Mouse (Mus musculus) neural tube, embryonic 14.5 days (tissue): ENCODE measurements around the gene Gria4. TPM values are rescaled to one million over a fixed set of nuclear protein-coding genes. Genes with fewer than 3 reads are reported as not detected.

Experiments used
- ATAC-seq: fragments of 200-750 bp; cut with Nextera tagmentation; 2 replicates; pipeline ENCODE4 v1.8.0; 2017; ENCODE audit warnings: low read depth, mild to moderate bottlenecking, moderate TSS enrichment, moderate library complexity
- H3K27ac ChIP-seq: fragments of 300-500 bp; sonication (generic); 2 replicates; pipeline ENCODE4 v1.5.1; 2014; ENCODE audit warnings: low read depth, mild to moderate bottlenecking, control low read depth, low read length, moderate library complexity, mixed read lengths
- H3K27me3 ChIP-seq: fragments of 300-500 bp; sonication (generic); 2 replicates; pipeline ENCODE4 v1.6.1; 2014; ENCODE audit warnings: low read length; ENCODE audit not compliant: control insufficient read depth, insufficient read depth
- H3K36me3 ChIP-seq: fragments of 300-500 bp; sonication (generic); 2 replicates; pipeline ENCODE4 v1.6.1; 2014; ENCODE audit warnings: low read length, mixed read lengths; ENCODE audit not compliant: control insufficient read depth, insufficient read depth
- H3K4me1 ChIP-seq: fragments of 300-500 bp; sonication (generic); 2 replicates; pipeline ENCODE4 v1.6.1; 2014; ENCODE audit warnings: low read length; ENCODE audit not compliant: control insufficient read depth, insufficient read depth
- H3K4me2 ChIP-seq: fragments of 300-500 bp; sonication (generic); 2 replicates; pipeline ENCODE4 v1.6.1; 2014; ENCODE audit warnings: mild to moderate bottlenecking, low read depth, low read length, control low read depth
- H3K4me3 ChIP-seq: fragments of 300-500 bp; sonication (generic); 2 replicates; pipeline ENCODE4 v1.5.1; 2014; ENCODE audit warnings: low read depth, low read length, control low read depth, mixed read lengths
- H3K9ac ChIP-seq: fragments of 300-500 bp; sonication (generic); replicated peaks from 2 replicates; pipeline ENCODE4 v1.6.1; 2014; ENCODE audit warnings: low read depth, mild to moderate bottlenecking, control low read depth, low read length, mixed read lengths
- H3K9me3 ChIP-seq: fragments of 300-500 bp; sonication (generic); 2 replicates; pipeline ENCODE4 v1.6.1; 2016; ENCODE audit warnings: low read length; ENCODE audit not compliant: control insufficient read depth
- WGBS: fragments of 180-500 bp; shearing (Covaris S2); extraction: QIAGEN DNeasy Blood & Tissue Kit; methylation state at CpG from one replicate; pipeline ENCODE4 v1.1.7; 2014; 5-methylcytosine and 5-hydroxymethylcytosine counted together
- polyA plus RNA-seq: library from polyadenylated mRNA; unstranded; fragments of >200 nt; fragmentation: Nextera tagmentation; extraction: Ambion mirVana; gene quantifications from 2 replicates; pipeline ENCODE4 v1.2.1, GENCODE M21; 2014

The Gria4 gene
- polyA plus RNA-seq, 1 experiment from 2014 or later: 72.8 TPM

DNA sequence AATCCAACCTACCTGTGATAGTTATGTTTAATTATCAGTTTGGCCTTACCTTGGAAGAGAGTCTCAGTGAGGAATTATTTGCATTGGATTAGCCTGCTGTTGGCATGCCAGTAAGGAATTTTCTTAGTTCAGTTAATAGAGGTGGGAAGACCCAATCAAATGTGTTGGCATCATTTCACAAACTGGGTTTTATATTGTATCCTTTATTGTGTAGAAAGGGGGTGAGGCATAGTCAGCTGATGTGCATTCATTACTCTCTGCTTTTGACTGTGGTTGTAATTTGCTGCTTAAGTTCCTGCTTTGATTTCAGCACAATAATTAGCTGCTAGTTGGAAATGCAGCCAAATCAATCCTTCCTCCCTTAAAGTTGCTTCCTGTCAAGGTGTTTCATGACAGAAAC is 83.7 kb downstream of the Gria4 start:
- H3K27me3 ChIP-seq: no peaks in the 10 kb centered on the region
- H3K9ac ChIP-seq: no peak overlapping the region
- no peaks in the 10 kb centered on the region for H3K4me1 ChIP-seq
- no peaks in the 10 kb centered on the region for H3K9me3 ChIP-seq
- H3K27ac ChIP-seq: no peak overlapping the region
- H3K4me3 ChIP-seq: no peak overlapping the region
- no peak for ATAC-seq
- H3K4me2 ChIP-seq: no peak overlapping the region
- no peaks in the 10 kb centered on the region for H3K36me3 ChIP-seq

DNA sequence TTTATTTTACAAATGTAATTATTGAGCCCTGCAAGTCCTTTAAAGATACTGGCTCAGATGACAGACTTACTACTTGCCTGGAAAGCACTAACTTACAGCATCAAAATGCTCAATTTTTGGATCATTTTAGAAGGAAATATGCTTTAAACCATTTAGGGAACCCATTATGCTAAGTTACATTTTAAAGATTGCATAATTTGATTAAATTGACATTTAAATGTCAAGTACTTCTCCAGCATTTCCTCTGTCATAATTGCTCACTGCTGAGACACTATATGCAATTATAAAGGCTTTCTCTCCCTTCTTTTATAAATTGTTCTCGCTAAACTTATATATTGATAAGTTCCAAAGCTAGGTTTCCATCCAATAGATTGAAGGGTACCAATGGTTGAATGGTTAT is 108.9 kb downstream of the Gria4 start:
- no peak for ATAC-seq
- no peak overlapping the region for H3K9ac ChIP-seq
- no peaks in the 10 kb centered on the region for H3K9me3 ChIP-seq
- H3K4me2 ChIP-seq: no peak overlapping the region
- H3K27ac ChIP-seq: no peak overlapping the region
- no peaks in the 10 kb centered on the region for H3K4me1 ChIP-seq
- H3K27me3 ChIP-seq: no peaks in the 10 kb centered on the region
- H3K36me3 ChIP-seq: no peaks in the 10 kb centered on the region
- WGBS: 92% methylated on average over 1 of the region's 1 CpGs
- H3K4me3 ChIP-seq: no peak overlapping the region

- ATAC-seq: no peak
These were observed 115.8 kb downstream of the Gria4 start for GRCm38 (mm10) chr9:4680244-4680643.

DNA sequence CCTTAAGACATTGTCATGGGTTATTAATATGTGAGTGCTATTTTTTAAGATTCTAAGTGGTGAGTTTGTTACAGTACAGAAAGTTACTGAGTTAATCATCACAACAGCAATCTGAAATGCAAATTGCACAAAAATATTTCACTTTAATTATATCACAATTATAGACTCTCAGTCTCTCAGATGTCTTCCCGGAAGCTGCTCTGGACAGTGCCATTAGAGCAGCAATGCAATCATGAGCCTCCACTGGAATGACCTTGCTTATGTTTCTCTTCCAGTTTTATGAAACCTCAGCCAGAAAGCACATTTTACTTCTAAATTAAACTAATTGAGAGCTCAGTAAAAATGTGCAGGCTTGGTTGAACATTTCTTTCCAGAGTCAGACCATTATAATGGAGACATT is 116.9 kb downstream of the Gria4 start:
- Histone ChIP-seq H3K4me2 (no peak overlapping the region), H3K9me3 (no peaks in the 10 kb centered on the region), H3K4me3 (no peak overlapping the region), H3K36me3 (no peaks in the 10 kb centered on the region), H3K4me1 (no peaks in the 10 kb centered on the region), H3K9ac (no peak overlapping the region), H3K27me3 (no peaks in the 10 kb centered on the region), H3K27ac (no peak overlapping the region)
- ATAC-seq: no peak
- WGBS: 77% methylated on average over 1 of the region's 1 CpGs

More at GRCm38 (mm10) chr9:4680244-4680643, 115.8 kb downstream of the Gria4 start:
- Histone ChIP-seq H3K36me3 (no peaks in the 10 kb centered on the region), H3K4me2 (no peak overlapping the region), H3K9me3 (no peaks in the 10 kb centered on the region), H3K9ac (no peak overlapping the region), H3K27me3 (no peaks in the 10 kb centered on the region), H3K4me3 (no peak overlapping the region), H3K4me1 (no peaks in the 10 kb centered on the region), H3K27ac (no peak overlapping the region)
- 88% methylated on average over 2 of the region's 2 CpGs for WGBS

DNA sequence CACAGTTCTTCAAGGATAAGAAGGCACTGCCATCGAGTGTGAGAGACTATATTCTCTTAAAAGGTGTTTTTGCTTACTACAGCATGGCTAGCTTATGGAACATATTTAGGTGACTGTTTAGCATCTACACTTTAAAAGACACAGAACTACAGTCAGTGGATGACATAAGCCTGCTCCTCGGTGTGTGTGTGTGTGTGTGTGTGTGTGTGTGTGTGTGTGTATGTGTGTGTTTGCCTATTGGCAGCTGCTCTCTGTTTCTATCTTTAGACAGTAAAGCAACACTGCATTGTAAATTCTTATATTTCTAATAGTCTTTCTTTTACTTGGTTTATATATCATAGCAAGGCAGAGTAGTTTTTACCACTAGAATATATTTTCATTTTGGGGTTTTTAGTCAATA is 130.3 kb downstream of the Gria4 start:
- no peaks in the 10 kb centered on the region for H3K27me3 ChIP-seq
- H3K27ac ChIP-seq: no peak overlapping the region
- H3K4me3 ChIP-seq: no peak overlapping the region
- no peak for ATAC-seq
- no peak overlapping the region for H3K4me2 ChIP-seq
- WGBS: 81% methylated on average over 2 of the region's 2 CpGs
- no peaks in the 10 kb centered on the region for H3K36me3 ChIP-seq
- no peaks in the 10 kb centered on the region for H3K4me1 ChIP-seq
- H3K9ac ChIP-seq: no peak overlapping the region
- H3K9me3 ChIP-seq: no peaks in the 10 kb centered on the region

GRCm38 (mm10) chr9:4662421-4662820 is 133.6 kb downstream of the Gria4 start:
- Histone ChIP-seq H3K9me3 (no peaks in the 10 kb centered on the region), H3K27ac (no peak overlapping the region), H3K4me2 (no peak overlapping the region), H3K36me3 (no peaks in the 10 kb centered on the region), H3K9ac (no peak overlapping the region), H3K4me1 (no peaks in the 10 kb centered on the region), H3K27me3 (no peaks in the 10 kb centered on the region), H3K4me3 (no peak overlapping the region)
- 84% methylated on average over 1 of the region's 1 CpGs for WGBS
- ATAC-seq: no peak

- H3K9ac ChIP-seq: no peak overlapping the region
- H3K4me1 ChIP-seq: no peaks in the 10 kb centered on the region
- H3K27me3 ChIP-seq: no peaks in the 10 kb centered on the region
- no peak overlapping the region for H3K4me2 ChIP-seq
- H3K27ac ChIP-seq: no peak overlapping the region
- no peak overlapping the region for H3K4me3 ChIP-seq
- no peaks in the 10 kb centered on the region for H3K36me3 ChIP-seq
- H3K9me3 ChIP-seq: no peaks in the 10 kb centered on the region
- no peak for ATAC-seq
These were observed 137.1 kb downstream of the Gria4 start for GRCm38 (mm10) chr9:4658951-4659350.

GRCm38 (mm10) chr9:4654333-4654732 is 141.7 kb downstream of the Gria4 start:
- Histone ChIP-seq H3K27ac (no peak overlapping the region), H3K9me3 (no peaks in the 10 kb centered on the region), H3K4me1 (no peaks in the 10 kb centered on the region), H3K4me3 (no peak overlapping the region), H3K27me3 (no peaks in the 10 kb centered on the region), H3K4me2 (no peak overlapping the region), H3K9ac (no peak overlapping the region), H3K36me3 (no peaks in the 10 kb centered on the region)
- ATAC-seq: no peak
- 77% methylated on average over 1 of the region's 1 CpGs for WGBS

DNA sequence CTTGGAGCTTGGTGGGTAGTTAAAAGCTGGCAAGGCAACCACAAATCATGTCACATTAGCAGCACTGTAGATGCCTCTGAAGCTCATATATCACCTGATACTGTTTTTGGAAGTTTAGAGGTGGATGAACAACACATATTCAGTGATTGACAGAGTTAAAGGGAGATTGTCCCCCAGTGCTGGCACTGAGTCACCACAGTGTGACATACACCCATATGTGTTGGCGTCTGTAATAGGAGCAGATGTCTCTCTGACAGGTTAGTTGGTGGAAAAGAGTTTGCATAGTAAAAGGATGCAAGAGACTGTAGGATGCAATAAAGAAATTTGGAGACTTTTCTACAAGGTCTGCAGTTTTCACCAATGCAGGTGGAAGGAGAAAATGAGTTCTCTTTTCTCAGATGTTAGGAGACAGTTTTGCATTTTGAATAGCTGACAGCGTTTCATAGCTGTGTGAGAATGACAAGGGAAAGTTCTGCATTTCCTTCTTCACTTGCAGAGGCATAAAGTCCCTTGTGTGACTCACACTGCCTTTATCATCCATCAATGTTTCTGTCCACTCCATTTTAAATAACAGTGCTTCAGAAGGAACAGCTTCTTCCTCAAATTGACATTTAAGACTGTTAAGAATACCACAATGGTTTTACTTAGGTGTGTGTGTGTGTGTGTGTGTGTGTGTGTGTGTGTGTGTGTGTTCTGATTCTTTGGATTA is 156.7 kb downstream of the Gria4 start:
- no peak overlapping the region for H3K27ac ChIP-seq
- 60% methylated on average over 2 of the region's 2 CpGs for WGBS
- no peak for ATAC-seq

More for the DNA sequence above, 156.7 kb downstream of the Gria4 start:
- no peak overlapping the region for H3K9ac ChIP-seq
- H3K36me3 ChIP-seq: no peaks in the 10 kb centered on the region
- H3K4me3 ChIP-seq: no peak overlapping the region
- H3K4me1 ChIP-seq: no peaks in the 10 kb centered on the region
- H3K4me2 ChIP-seq: no peak overlapping the region
- no peaks in the 10 kb centered on the region for H3K27me3 ChIP-seq
- H3K9me3 ChIP-seq: no peaks in the 10 kb centered on the region
